Mouse (Mus musculus) CD4-positive, CD25-positive, alpha-beta regulatory T cell (primary cell): ENCODE results near the gene Olfr90. TPM values are rescaled to one million over a fixed set of nuclear protein-coding genes. Genes with fewer than 3 reads are reported as not detected.

Experiments
- polyA plus RNA-seq: library from polyadenylated mRNA; unstranded; fragments of 100-300 nt; shearing (Covaris generic); gene quantifications from one replicate; pipeline ENCODE4 v1.2.1, GENCODE M21; 2017

Olfr90 gene
- polyA plus RNA-seq = 0.20 TPM

DNA sequence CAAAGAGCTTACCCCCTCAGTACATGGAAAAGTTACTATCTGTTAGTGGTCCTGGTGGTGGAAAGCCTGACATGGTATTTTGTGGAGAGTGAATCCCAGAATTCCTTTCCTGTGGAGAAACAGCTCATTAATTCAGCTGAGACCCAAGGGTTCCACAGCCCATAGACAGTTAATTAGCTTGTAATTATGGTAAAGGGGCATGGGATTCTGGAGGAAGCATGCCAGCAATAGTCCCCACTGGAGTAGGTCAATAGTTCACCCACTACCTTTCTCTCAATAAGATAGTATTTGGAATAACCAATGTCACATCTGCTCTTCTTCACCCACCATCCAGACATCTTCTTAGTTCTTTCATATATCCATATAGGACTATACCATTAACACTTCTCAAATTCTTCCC, at the start of gene Olfr90:
Gene Olfr90 (minus strand): TSS at position 101 of the 400 bp plus-strand sequence.

DNA sequence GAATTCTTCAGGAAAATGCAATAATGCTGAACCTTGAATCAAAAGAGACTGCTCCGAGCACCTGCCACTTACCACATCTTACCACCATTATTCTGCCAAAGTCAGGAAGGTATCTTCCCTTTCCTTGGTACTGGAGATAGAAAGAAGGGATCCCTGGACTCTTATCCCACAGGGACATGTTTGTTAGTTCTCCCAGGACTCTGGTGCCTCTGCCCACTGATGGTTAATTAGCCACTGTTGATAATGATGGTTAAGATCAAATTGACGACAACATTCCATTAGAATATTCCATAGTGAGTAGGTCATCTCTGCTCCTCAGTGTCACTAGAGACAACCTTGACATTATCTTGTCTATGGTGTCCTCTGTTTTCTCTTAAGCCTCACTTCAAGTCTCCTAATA, 31.7 kb upstream of the Olfr90 start, which contains the start of gene Olfr92:
Gene Olfr92 (minus strand): TSS at position 101 of the 400 bp plus-strand sequence.

DNA sequence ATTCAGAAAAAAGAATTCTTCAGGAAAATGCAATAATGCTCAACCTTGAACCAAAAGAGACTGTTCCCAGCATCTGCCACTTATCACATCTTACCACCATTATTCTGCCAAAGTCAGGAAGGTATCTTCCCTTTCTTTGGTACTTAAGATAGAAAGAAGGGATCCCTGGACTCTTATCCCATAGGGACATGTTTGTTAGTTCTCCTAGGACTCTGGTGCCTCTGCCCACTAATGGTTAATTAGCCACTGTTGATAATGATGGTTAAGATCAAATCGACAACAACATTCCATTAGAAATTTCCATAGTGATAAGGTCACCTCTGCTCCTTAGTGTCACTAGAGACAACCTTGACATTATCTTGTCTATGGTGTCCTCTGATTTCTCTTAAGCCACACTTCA, 9.9 kb upstream of the Olfr90 start, which contains the start of gene Olfr91:
Gene Olfr91 (minus strand): TSS at position 101 of the 400 bp plus-strand sequence.

DNA sequence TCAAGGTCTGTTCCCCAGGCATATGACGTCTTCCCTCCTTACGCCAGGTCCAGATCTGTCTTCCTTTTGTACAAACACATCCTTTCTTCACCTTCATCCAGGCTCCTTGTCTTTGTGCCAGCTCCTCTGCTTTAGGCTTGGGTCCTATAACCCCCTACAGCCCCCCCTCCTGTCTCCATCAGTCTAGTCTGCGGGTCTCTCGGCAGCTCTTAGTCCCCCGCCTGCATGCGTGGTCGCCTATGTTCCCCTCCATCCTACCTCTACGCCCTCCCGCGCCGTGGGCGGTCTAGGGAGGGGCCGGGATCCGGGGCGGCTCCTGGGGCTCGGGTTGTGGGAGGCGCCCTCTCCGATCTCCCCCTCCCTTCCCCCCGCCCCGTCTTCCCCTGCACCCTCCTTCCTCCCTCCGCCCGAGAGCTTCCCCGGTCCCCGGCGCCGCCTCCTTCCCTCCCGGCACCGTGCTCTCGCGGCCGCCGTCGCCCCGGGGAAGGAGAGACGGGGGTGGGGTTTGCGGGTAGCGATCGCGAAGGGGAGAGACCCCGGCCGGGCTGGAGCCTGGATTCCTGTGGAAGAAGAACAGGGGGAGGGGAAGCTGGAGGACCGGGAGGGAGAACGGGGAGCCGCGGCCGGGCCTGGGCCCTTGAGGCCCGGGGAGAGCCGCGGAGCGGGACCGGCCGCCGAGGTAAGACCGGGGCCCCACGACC, 42.5 kb downstream of the Olfr90 start, which contains the start of gene Gabbr1:
Gene Gabbr1 (plus strand): TSS at position 356 of the 701 bp plus-strand sequence.

Other genes starting within 250 kb of the Olfr90 start
- gene Trim15, start 221.3 kb downstream of the Olfr90 start, polyA plus RNA-seq = 0.43 TPM
- gene Trim10, start 218.9 kb downstream of the Olfr90 start, polyA plus RNA-seq = 0.07 TPM
- gene Trim40, start 198.4 kb downstream of the Olfr90 start, polyA plus RNA-seq = not detected
- gene Trim31, start 190.4 kb downstream of the Olfr90 start, polyA plus RNA-seq = not detected
- gene Rnf39, start 145.6 kb downstream of the Olfr90 start, polyA plus RNA-seq = 0.17 TPM
- 126 TPM for gene Ppp1r11, start 136.8 kb downstream of the Olfr90 start, polyA plus RNA-seq
- 85.3 TPM for gene Znrd1, start 129.9 kb downstream of the Olfr90 start, polyA plus RNA-seq
- gene Znrd1as, start 129.9 kb downstream of the Olfr90 start, polyA plus RNA-seq = 6.6 TPM
- gene 2410137M14Rik, start 107.3 kb downstream of the Olfr90 start, polyA plus RNA-seq = not detected
- gene H2-M5, start 99.0 kb downstream of the Olfr90 start, polyA plus RNA-seq = not detected
- gene Zfp57, start 87.3 kb downstream of the Olfr90 start, polyA plus RNA-seq = not detected
- gene Mog, start 65.1 kb downstream of the Olfr90 start, polyA plus RNA-seq = not detected
- 12.6 TPM for gene Gabbr1, start 42.5 kb downstream of the Olfr90 start, polyA plus RNA-seq
- not detected for gene Olfr91, start 9.8 kb upstream of the Olfr90 start, polyA plus RNA-seq
- not detected for gene Olfr92, start 31.6 kb upstream of the Olfr90 start, polyA plus RNA-seq
- not detected for gene Olfr93, start 73.0 kb upstream of the Olfr90 start, polyA plus RNA-seq
- gene Ubd, start 105.4 kb upstream of the Olfr90 start, polyA plus RNA-seq = 0.38 TPM
- gene Olfr94, start 112.5 kb upstream of the Olfr90 start, polyA plus RNA-seq = not detected
- not detected for gene Olfr95, start 124.6 kb upstream of the Olfr90 start, polyA plus RNA-seq
- not detected for gene Olfr96, start 131.6 kb upstream of the Olfr90 start, polyA plus RNA-seq
- gene Olfr97, start 148.8 kb upstream of the Olfr90 start, polyA plus RNA-seq = not detected
- not detected for gene Olfr98, start 175.2 kb upstream of the Olfr90 start, polyA plus RNA-seq
- gene H2-M3, start 181.7 kb upstream of the Olfr90 start, polyA plus RNA-seq = 103 TPM
- gene Olfr99, start 195.0 kb upstream of the Olfr90 start, polyA plus RNA-seq = 2.4 TPM
- 0.10 TPM for gene Olfr101, start 215.8 kb upstream of the Olfr90 start, polyA plus RNA-seq
- 0.19 TPM for gene Olfr102, start 228.6 kb upstream of the Olfr90 start, polyA plus RNA-seq